Mouse (Mus musculus) activated CD4-positive, CD25-positive, alpha-beta regulatory T cell, adult 9 weeks (primary cell): ENCODE results near the gene Pitx1. TPM values are rescaled to one million over a fixed set of nuclear protein-coding genes. Genes with fewer than 3 reads are reported as not detected.

Experiments
- polyA plus RNA-seq: library from polyadenylated mRNA; unstranded; fragments of 100-300 nt; shearing (Covaris generic); gene quantifications from one replicate; pipeline ENCODE4 v1.2.1, GENCODE M21; 2017

Gene Pitx1
- polyA plus RNA-seq, result not detected

DNA sequence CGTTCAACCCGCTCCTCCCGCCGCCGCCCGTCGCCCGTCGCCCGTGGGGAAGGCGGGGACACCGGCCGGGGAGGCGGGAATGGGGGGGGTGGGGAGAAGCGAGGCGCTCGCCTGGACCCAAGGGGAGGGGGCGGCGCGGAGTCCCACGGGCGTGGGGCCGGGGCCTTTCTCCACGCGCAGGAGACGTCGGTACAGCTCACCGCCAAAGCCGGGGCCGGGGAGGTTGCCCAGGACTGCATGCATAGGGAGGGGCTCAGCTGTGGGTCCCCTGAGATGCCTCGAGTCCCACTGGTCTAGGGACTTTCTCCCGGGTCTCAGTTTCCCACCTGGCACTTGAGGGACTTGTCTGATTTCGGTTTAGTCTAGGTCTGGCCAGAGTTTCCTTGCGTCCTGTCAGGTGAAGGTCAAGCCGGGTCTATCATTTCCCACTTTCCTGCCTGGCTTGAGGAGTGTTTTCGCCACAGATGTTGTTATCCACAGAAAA lies at the start of gene Pitx1:
Pitx1 (minus strand) TSS at position 51 of the 484 bp plus-strand sequence.

GRCm38 (mm10) chr13:55784268-55784667 lies 51.7 kb downstream of the Pitx1 start, which contains the start of gene Catsper3:
Gene Catsper3 (plus strand): TSS chr13:55784568.

Other genes with a start within 250 kb of the Pitx1 start
- 46.0 TPM for gene B4galt7, start 236.3 kb downstream of the Pitx1 start, polyA plus RNA-seq
- gene Caml, start 213.2 kb downstream of the Pitx1 start, polyA plus RNA-seq, result 41.7 TPM
- 79.8 TPM for gene Ddx46, start 201.2 kb downstream of the Pitx1 start, polyA plus RNA-seq
- gene B230219D22Rik, start 143.1 kb downstream of the Pitx1 start, polyA plus RNA-seq, result 8.8 TPM
- gene Txndc15, start 121.5 kb downstream of the Pitx1 start, polyA plus RNA-seq, result 65.4 TPM
- 11.8 TPM for gene Pcbd2, start 108.8 kb downstream of the Pitx1 start, polyA plus RNA-seq
- not detected for gene Catsper3, start 51.6 kb downstream of the Pitx1 start, polyA plus RNA-seq